Mouse (Mus musculus): ENCODE measurements around the gene Krtap31-1. TPM values are rescaled to one million over a fixed set of nuclear protein-coding genes. Genes with fewer than 3 reads are reported as not detected.

The Krtap31-1 gene
- polyA plus RNA-seq (2014; fragmentation: Illumina TruSeq; extraction: RNeasy Lipid Tissue Mini Kit (QIAGEN cat#74804); ENCODE audit: low read depth, low replicate concordance), result not detected

GRCm38 (mm10) chr11:99907620-99908019, at the start of gene Krtap31-1:
TSS of gene Krtap31-1 (plus strand) at chr11:99907920.

GRCm38 (mm10) chr11:99864176-99864575, 43.5 kb upstream of the Krtap31-1 start, which contains the start of gene Gm11559:
TSS of gene Gm11559 (plus strand) at chr11:99864476.

GRCm38 (mm10) chr11:99873089-99873488, 34.6 kb upstream of the Krtap31-1 start, which contains the start of gene Krtap9-1:
TSS of gene Krtap9-1 (plus strand) at chr11:99873389.

GRCm38 (mm10) chr11:99878887-99879286, 28.8 kb upstream of the Krtap31-1 start, which contains the start of gene Gm11567:
TSS of gene Gm11567 (plus strand) at chr11:99879187.

GRCm38 (mm10) chr11:99914451-99914850, 6.7 kb downstream of the Krtap31-1 start, which contains the start of gene Gm11565:
TSS of gene Gm11565 (plus strand) at chr11:99914751.

GRCm38 (mm10) chr11:99935991-99936390, 28.3 kb downstream of the Krtap31-1 start, which contains the start of gene Krtap31-2:
TSS of gene Krtap31-2 (plus strand) at chr11:99936291.

GRCm38 (mm10) chr11:99948175-99948574, 40.5 kb downstream of the Krtap31-1 start, which contains the start of gene Krtap9-5:
TSS of gene Krtap9-5 (plus strand) at chr11:99948475.

Other genes starting within 250 kb of the Krtap31-1 start
- gene Gm11563, start 249.0 kb upstream of the Krtap31-1 start, polyA plus RNA-seq (2014; fragmentation: Illumina TruSeq; extraction: RNeasy Lipid Tissue Mini Kit (QIAGEN cat#74804); ENCODE audit: low read depth, low replicate concordance), result not detected
- gene Krtap4-6, start 242.0 kb upstream of the Krtap31-1 start, polyA plus RNA-seq (2014; fragmentation: Illumina TruSeq; extraction: RNeasy Lipid Tissue Mini Kit (QIAGEN cat#74804); ENCODE audit: low read depth, low replicate concordance), result not detected
- gene Gm14190, start 217.2 kb upstream of the Krtap31-1 start, polyA plus RNA-seq (2014; fragmentation: Illumina TruSeq; extraction: RNeasy Lipid Tissue Mini Kit (QIAGEN cat#74804); ENCODE audit: low read depth, low replicate concordance), result not detected
- not detected for gene Gm14180, start 173.6 kb upstream of the Krtap31-1 start, polyA plus RNA-seq (2014; fragmentation: Illumina TruSeq; extraction: RNeasy Lipid Tissue Mini Kit (QIAGEN cat#74804); ENCODE audit: low read depth, low replicate concordance)
- not detected for gene Gm11595, start 135.0 kb upstream of the Krtap31-1 start, polyA plus RNA-seq (2014; fragmentation: Illumina TruSeq; extraction: RNeasy Lipid Tissue Mini Kit (QIAGEN cat#74804); ENCODE audit: low read depth, low replicate concordance)
- gene Krtap4-8, start 127.2 kb upstream of the Krtap31-1 start, polyA plus RNA-seq (2014; fragmentation: Illumina TruSeq; extraction: RNeasy Lipid Tissue Mini Kit (QIAGEN cat#74804); ENCODE audit: low read depth, low replicate concordance), result not detected
- not detected for gene Krtap4-9, start 122.7 kb upstream of the Krtap31-1 start, polyA plus RNA-seq (2014; fragmentation: Illumina TruSeq; extraction: RNeasy Lipid Tissue Mini Kit (QIAGEN cat#74804); ENCODE audit: low read depth, low replicate concordance)
- gene Gm11596, start 114.5 kb upstream of the Krtap31-1 start, polyA plus RNA-seq (2014; fragmentation: Illumina TruSeq; extraction: RNeasy Lipid Tissue Mini Kit (QIAGEN cat#74804); ENCODE audit: low read depth, low replicate concordance), result not detected
- not detected for gene Gm11569, start 109.0 kb upstream of the Krtap31-1 start, polyA plus RNA-seq (2014; fragmentation: Illumina TruSeq; extraction: RNeasy Lipid Tissue Mini Kit (QIAGEN cat#74804); ENCODE audit: low read depth, low replicate concordance)
- not detected for gene Gm11554, start 103.5 kb upstream of the Krtap31-1 start, polyA plus RNA-seq (2014; fragmentation: Illumina TruSeq; extraction: RNeasy Lipid Tissue Mini Kit (QIAGEN cat#74804); ENCODE audit: low read depth, low replicate concordance)
- gene Krtap4-13, start 98.0 kb upstream of the Krtap31-1 start, polyA plus RNA-seq (2014; fragmentation: Illumina TruSeq; extraction: RNeasy Lipid Tissue Mini Kit (QIAGEN cat#74804); ENCODE audit: low read depth, low replicate concordance), result not detected
- gene Gm11564, start 92.3 kb upstream of the Krtap31-1 start, polyA plus RNA-seq (2014; fragmentation: Illumina TruSeq; extraction: RNeasy Lipid Tissue Mini Kit (QIAGEN cat#74804); ENCODE audit: low read depth, low replicate concordance), result not detected
- not detected for gene 2300003K06Rik, start 69.9 kb upstream of the Krtap31-1 start, polyA plus RNA-seq (2014; fragmentation: Illumina TruSeq; extraction: RNeasy Lipid Tissue Mini Kit (QIAGEN cat#74804); ENCODE audit: low read depth, low replicate concordance)
- gene Krtap4-16, start 56.3 kb upstream of the Krtap31-1 start, polyA plus RNA-seq (2014; fragmentation: Illumina TruSeq; extraction: RNeasy Lipid Tissue Mini Kit (QIAGEN cat#74804); ENCODE audit: low read depth, low replicate concordance), result not detected
- not detected for gene Gm11568, start 50.0 kb upstream of the Krtap31-1 start, polyA plus RNA-seq (2014; fragmentation: Illumina TruSeq; extraction: RNeasy Lipid Tissue Mini Kit (QIAGEN cat#74804); ENCODE audit: low read depth, low replicate concordance)
- gene Gm11559, start 43.4 kb upstream of the Krtap31-1 start, polyA plus RNA-seq (2014; fragmentation: Illumina TruSeq; extraction: RNeasy Lipid Tissue Mini Kit (QIAGEN cat#74804); ENCODE audit: low read depth, low replicate concordance), result not detected
- gene Krtap9-1, start 34.5 kb upstream of the Krtap31-1 start, polyA plus RNA-seq (2014; fragmentation: Illumina TruSeq; extraction: RNeasy Lipid Tissue Mini Kit (QIAGEN cat#74804); ENCODE audit: low read depth, low replicate concordance), result not detected
- not detected for gene Gm11567, start 28.7 kb upstream of the Krtap31-1 start, polyA plus RNA-seq (2014; fragmentation: Illumina TruSeq; extraction: RNeasy Lipid Tissue Mini Kit (QIAGEN cat#74804); ENCODE audit: low read depth, low replicate concordance)
- not detected for gene Gm11565, start 6.8 kb downstream of the Krtap31-1 start, polyA plus RNA-seq (2014; fragmentation: Illumina TruSeq; extraction: RNeasy Lipid Tissue Mini Kit (QIAGEN cat#74804); ENCODE audit: low read depth, low replicate concordance)
- not detected for gene Krtap31-2, start 28.4 kb downstream of the Krtap31-1 start, polyA plus RNA-seq (2014; fragmentation: Illumina TruSeq; extraction: RNeasy Lipid Tissue Mini Kit (QIAGEN cat#74804); ENCODE audit: low read depth, low replicate concordance)
- not detected for gene Krtap9-5, start 40.6 kb downstream of the Krtap31-1 start, polyA plus RNA-seq (2014; fragmentation: Illumina TruSeq; extraction: RNeasy Lipid Tissue Mini Kit (QIAGEN cat#74804); ENCODE audit: low read depth, low replicate concordance)
- gene Krtap29-1, start 71.1 kb downstream of the Krtap31-1 start, polyA plus RNA-seq (2014; fragmentation: Illumina TruSeq; extraction: RNeasy Lipid Tissue Mini Kit (QIAGEN cat#74804); ENCODE audit: low read depth, low replicate concordance), result not detected
- gene Krtap16-1, start 78.7 kb downstream of the Krtap31-1 start, polyA plus RNA-seq (2014; fragmentation: Illumina TruSeq; extraction: RNeasy Lipid Tissue Mini Kit (QIAGEN cat#74804); ENCODE audit: low read depth, low replicate concordance), result not detected
- gene Krtap17-1, start 86.1 kb downstream of the Krtap31-1 start, polyA plus RNA-seq (2014; fragmentation: Illumina TruSeq; extraction: RNeasy Lipid Tissue Mini Kit (QIAGEN cat#74804); ENCODE audit: low read depth, low replicate concordance), result not detected
- gene Krt33a, start 108.3 kb downstream of the Krtap31-1 start, polyA plus RNA-seq (2014; fragmentation: Illumina TruSeq; extraction: RNeasy Lipid Tissue Mini Kit (QIAGEN cat#74804); ENCODE audit: low read depth, low replicate concordance), result not detected
- not detected for gene Krt33b, start 121.9 kb downstream of the Krtap31-1 start, polyA plus RNA-seq (2014; fragmentation: Illumina TruSeq; extraction: RNeasy Lipid Tissue Mini Kit (QIAGEN cat#74804); ENCODE audit: low read depth, low replicate concordance)
- not detected for gene Krt34, start 133.6 kb downstream of the Krtap31-1 start, polyA plus RNA-seq (2014; fragmentation: Illumina TruSeq; extraction: RNeasy Lipid Tissue Mini Kit (QIAGEN cat#74804); ENCODE audit: low read depth, low replicate concordance)
- not detected for gene Krt31, start 142.6 kb downstream of the Krtap31-1 start, polyA plus RNA-seq (2014; fragmentation: Illumina TruSeq; extraction: RNeasy Lipid Tissue Mini Kit (QIAGEN cat#74804); ENCODE audit: low read depth, low replicate concordance)
- not detected for gene Krt32, start 180.3 kb downstream of the Krtap31-1 start, polyA plus RNA-seq (2014; fragmentation: Illumina TruSeq; extraction: RNeasy Lipid Tissue Mini Kit (QIAGEN cat#74804); ENCODE audit: low read depth, low replicate concordance)
- gene Krt35, start 188.3 kb downstream of the Krtap31-1 start, polyA plus RNA-seq (2014; fragmentation: Illumina TruSeq; extraction: RNeasy Lipid Tissue Mini Kit (QIAGEN cat#74804); ENCODE audit: low read depth, low replicate concordance), result not detected
- not detected for gene Krt36, start 197.7 kb downstream of the Krtap31-1 start, polyA plus RNA-seq (2014; fragmentation: Illumina TruSeq; extraction: RNeasy Lipid Tissue Mini Kit (QIAGEN cat#74804); ENCODE audit: low read depth, low replicate concordance)
- gene Krt13, start 213.6 kb downstream of the Krtap31-1 start, polyA plus RNA-seq (2014; fragmentation: Illumina TruSeq; extraction: RNeasy Lipid Tissue Mini Kit (QIAGEN cat#74804); ENCODE audit: low read depth, low replicate concordance), result not detected
- gene Krt15, start 228.0 kb downstream of the Krtap31-1 start, polyA plus RNA-seq (2014; fragmentation: Illumina TruSeq; extraction: RNeasy Lipid Tissue Mini Kit (QIAGEN cat#74804); ENCODE audit: low read depth, low replicate concordance), result not detected
- gene Krt19, start 240.7 kb downstream of the Krtap31-1 start, polyA plus RNA-seq (2014; fragmentation: Illumina TruSeq; extraction: RNeasy Lipid Tissue Mini Kit (QIAGEN cat#74804); ENCODE audit: low read depth, low replicate concordance), result 104 TPM